Mouse (Mus musculus): ENCODE measurements around the gene Rap1gap2. TPM values are rescaled to one million over a fixed set of nuclear protein-coding genes. Genes with fewer than 3 reads are reported as not detected.

Rap1gap2 gene
- polyA plus RNA-seq, 1 experiment from 2014 or later = 13.1 TPM

DNA sequence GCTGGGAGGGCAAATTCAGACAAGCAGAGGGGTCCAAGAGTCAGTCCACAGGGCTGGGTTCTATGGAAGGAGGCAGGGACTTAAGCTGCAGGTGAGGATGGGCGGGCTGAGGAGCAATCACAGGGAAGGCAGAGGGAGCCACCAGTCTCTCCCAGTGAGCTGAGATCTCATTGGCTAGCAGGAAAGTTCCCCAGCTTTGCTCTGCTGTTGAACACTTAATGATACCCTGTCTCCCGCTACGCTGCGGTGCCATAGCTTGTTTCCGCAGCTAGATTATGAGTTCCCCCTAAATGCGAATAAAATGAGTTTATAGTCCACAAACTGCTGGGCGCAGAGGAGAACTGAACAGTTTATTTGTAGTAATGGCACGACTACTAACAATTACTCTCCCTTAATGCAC is 170.6 kb downstream of the Rap1gap2 start:
- Histone ChIP-seq H3K27ac (replicated peaks) (peak overlapping the region; percentile 69), H3K36me3 (no peaks in the 10 kb centered on the region), H3K4me2 (no peak overlapping the region), H3K4me3 (replicated peaks) (no peak overlapping the region), H3K9me3 (replicated peaks) (no peaks in the 10 kb centered on the region; the same call in 1 of the 2 replicates), H3K27me3 (replicated peaks) (no peaks in the 10 kb centered on the region), H3K9ac (replicated peaks) (no peak overlapping the region), H3K4me1 (peaks cover 21% of the 10 kb centered on the region)
- WGBS = 39% methylated on average over 8 of the region's 8 CpGs
- peak; percentile 76 for ATAC-seq (ENCODE audit: low FRiP score)

DNA sequence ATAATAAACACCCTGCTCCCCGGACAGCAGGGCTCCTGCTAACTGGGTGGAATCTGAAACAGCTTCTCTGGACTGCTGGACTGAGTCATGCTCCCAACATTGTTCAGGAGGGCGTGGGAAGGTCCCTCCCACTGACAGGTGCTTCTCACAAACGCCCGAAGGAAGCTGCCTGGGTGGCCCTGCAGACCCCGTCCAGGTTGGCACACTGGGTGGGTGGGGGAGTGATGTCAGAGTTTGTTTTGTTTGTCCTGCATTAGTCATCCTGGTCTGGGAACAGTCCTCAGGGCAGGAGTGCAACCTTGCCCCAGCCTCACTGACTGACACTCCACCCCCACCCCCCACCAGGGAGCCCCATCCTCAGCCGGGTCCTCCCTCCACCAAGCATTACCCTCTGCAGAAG is 171.5 kb downstream of the Rap1gap2 start:
- no peaks in the 10 kb centered on the region for H3K9me3 ChIP-seq (replicated peaks)
- ATAC-seq (ENCODE audit: low FRiP score) = no peak
- no peak overlapping the region for H3K4me2 ChIP-seq
- 74% methylated on average over 6 of the region's 6 CpGs for WGBS
- no peak overlapping the region for H3K4me3 ChIP-seq (replicated peaks)
- no peaks in the 10 kb centered on the region for H3K27me3 ChIP-seq (replicated peaks)
- no peaks in the 10 kb centered on the region for H3K36me3 ChIP-seq
- H3K9ac ChIP-seq (replicated peaks) = no peak overlapping the region
- peaks cover 21% of the 10 kb centered on the region for H3K4me1 ChIP-seq
- H3K27ac ChIP-seq (replicated peaks) = no peak overlapping the region

DNA sequence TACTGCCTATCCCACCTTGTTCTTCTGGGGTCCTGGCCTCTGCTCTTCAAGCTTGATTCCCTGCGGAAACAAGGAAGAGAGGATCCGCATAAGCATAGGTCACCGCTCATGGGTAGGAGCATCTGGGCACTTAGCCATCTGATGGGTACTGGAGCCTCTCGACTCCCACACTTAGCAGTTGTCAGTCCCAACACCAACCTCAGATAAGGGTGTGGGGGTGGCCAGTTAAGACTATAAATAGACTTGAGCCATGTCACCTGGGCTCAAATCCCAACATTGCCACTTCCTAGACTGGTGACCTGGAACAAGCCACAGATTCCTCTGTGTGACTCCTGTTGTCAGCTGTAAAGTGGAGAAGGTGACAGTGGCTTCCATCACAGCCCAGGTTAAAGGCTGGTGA is 172.5 kb downstream of the Rap1gap2 start:
- Histone ChIP-seq H3K9me3 (replicated peaks) (no peaks in the 10 kb centered on the region), H3K4me3 (replicated peaks) (no peak overlapping the region), H3K36me3 (no peaks in the 10 kb centered on the region), H3K27ac (replicated peaks) (no peak overlapping the region), H3K4me1 (peaks cover 21% of the 10 kb centered on the region), H3K4me2 (no peak overlapping the region), H3K27me3 (replicated peaks) (no peaks in the 10 kb centered on the region), H3K9ac (replicated peaks) (no peak overlapping the region)
- 94% methylated on average over 4 of the region's 4 CpGs for WGBS
- ATAC-seq (ENCODE audit: low FRiP score) = no peak

DNA sequence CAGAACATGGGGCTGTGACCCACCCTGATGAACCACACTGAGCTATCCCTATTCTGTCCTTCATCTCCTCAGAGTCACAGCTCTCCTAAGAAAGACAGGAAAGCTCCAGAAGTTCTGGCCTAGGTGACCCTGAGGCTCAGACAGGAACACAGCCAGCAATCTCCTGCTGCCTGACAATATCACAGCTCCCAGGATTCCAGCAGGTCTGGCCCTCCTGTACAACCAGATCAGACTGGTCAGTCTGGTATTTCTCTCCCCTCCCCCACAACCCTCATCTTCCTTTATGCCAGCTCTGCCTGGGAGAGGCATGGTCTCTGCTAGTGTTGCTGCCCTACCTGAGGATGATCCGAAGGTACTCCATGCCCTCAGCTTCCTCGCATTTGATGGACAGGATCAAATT is 175.3 kb downstream of the Rap1gap2 start:
- Histone ChIP-seq H3K9me3 (replicated peaks) (no peaks in the 10 kb centered on the region), H3K27ac (replicated peaks) (no peak overlapping the region), H3K4me3 (replicated peaks) (no peak overlapping the region), H3K9ac (replicated peaks) (no peak overlapping the region), H3K36me3 (no peaks in the 10 kb centered on the region), H3K4me2 (no peak overlapping the region), H3K27me3 (replicated peaks) (no peaks in the 10 kb centered on the region), H3K4me1 (peaks cover 13% of the 10 kb centered on the region)
- WGBS = 93% methylated on average over 2 of the region's 2 CpGs
- ATAC-seq (ENCODE audit: low FRiP score) = no peak

DNA sequence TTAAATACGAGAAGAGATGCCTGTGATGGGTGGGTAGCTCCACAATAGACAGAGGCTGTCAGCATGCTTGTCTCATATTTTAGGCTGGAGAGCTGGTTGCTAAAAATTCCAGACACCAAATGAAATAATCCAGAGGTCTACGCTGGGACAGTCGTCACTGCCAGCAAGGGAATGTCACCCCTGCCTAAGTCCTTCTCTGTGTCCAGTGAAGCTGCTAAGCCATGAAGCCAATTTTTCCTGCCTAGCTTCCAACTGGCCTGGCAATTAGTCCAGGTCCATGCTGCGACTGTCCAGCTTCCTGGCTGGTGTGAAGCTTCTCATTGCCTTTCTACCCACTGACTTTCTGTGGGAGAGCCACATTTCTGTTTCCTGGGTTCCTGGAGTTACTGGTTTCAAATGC is 177.7 kb downstream of the Rap1gap2 start:
- Histone ChIP-seq H3K4me3 (replicated peaks) (no peak overlapping the region), H3K4me1 (peaks cover 9% of the 10 kb centered on the region; the same call in 1 of the 2 replicates), H3K4me2 (no peak overlapping the region), H3K27ac (replicated peaks) (0 out of 2 replicates have a peak overlapping the region, but pooled peaks have one; percentile 41), H3K27me3 (replicated peaks) (no peaks in the 10 kb centered on the region), H3K9me3 (replicated peaks) (no peaks in the 10 kb centered on the region), H3K36me3 (no peaks in the 10 kb centered on the region), H3K9ac (replicated peaks) (no peak overlapping the region)
- ATAC-seq (ENCODE audit: low FRiP score) = no peak
- WGBS = 87% methylated on average over 4 of the region's 4 CpGs

DNA sequence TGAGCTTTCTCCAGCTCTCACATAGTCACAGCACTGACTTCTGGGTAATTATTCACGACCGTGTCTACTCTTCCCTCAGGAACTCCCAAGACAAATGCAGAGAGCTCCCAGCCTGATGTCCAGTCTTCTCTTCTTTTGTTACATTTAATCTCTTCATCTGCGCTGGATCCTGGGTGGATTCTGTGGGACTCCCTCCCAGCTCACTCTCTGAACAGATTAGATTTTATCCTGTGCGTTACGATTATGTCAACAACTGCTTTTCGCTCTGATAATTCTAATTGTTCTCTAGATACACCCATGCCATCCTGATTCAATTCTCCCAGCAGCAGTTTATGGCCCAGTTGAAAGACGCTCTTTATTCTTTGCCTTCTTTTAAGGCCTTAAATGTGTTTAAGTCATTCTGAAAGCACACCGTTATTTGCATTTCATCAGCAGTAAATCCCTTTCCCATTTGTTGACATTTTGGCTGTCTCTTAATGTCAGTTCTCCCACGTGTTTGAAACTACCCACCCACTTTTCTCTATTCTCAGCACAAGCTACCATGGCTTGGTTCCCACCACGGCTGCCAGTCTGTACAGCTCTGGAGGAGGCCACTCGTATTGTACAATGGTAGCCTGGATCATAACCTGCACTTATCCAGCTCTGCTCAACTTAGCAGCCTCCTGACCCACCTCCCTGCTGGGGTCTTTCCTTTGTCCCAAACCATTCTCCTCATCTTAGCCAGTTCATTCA is 180.8 kb downstream of the Rap1gap2 start:
- H3K4me3 ChIP-seq (replicated peaks) = no peak overlapping the region
- peaks cover 9% of the 10 kb centered on the region; the same call in 1 of the 2 replicates for H3K4me1 ChIP-seq
- no peaks in the 10 kb centered on the region for H3K9me3 ChIP-seq (replicated peaks)
- peak; percentile 41; the same call in 1 of the 2 replicates for ATAC-seq (ENCODE audit: low FRiP score)
- H3K27me3 ChIP-seq (replicated peaks) = no peaks in the 10 kb centered on the region
- H3K9ac ChIP-seq (replicated peaks) = no peak overlapping the region
- H3K36me3 ChIP-seq = no peaks in the 10 kb centered on the region
- 25% methylated on average over 11 of the region's 11 CpGs for WGBS
- H3K4me2 ChIP-seq = no peak overlapping the region
- H3K27ac ChIP-seq (replicated peaks) = peak overlapping the region; percentile 43

DNA sequence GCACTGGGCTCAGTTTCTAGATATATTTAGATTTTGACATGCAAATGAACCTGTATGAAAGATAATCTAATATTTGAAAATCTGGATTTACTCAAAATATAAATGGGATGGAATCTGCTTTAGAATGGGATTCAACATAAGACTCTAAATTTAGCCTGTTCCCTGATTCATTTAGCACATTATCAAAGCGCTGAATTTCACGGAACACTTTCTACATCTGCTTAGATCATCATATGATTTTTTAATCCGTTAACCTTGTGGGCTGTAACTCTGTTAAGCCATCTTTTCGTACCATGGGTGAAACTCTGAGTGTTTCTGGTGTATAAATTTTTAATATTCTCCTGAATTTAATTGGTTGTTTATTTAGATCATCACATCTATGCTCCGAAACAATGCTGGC is 184.4 kb downstream of the Rap1gap2 start:
- no peaks in the 10 kb centered on the region for H3K36me3 ChIP-seq

DNA sequence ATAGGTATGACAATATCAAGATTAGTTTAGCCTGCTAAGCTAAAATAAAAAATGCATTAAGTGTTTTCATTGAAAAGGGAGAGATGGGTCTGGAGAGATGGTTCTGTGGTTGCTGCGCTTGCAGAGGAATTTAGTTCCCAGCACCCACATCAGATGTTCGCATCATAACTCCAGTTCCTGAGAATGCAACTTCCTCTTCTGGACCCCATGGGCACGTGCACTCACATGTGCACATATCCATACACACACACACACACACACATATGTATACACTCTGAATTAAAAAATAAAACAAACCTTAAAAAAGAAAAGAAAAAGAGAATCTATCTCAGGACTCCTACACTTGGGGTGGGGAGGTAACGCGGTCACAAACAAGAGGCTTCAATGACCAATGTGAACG is 188.7 kb downstream of the Rap1gap2 start:
- Histone ChIP-seq H3K4me1 (0 out of 2 replicates have a peak, but pooled peaks cover 7% of the 10 kb centered on the region), H3K9ac (replicated peaks) (no peak overlapping the region), H3K27ac (replicated peaks) (no peak overlapping the region), H3K36me3 (0 out of 2 replicates have a peak, but pooled peaks cover 3% of the 10 kb centered on the region), H3K27me3 (replicated peaks) (no peaks in the 10 kb centered on the region), H3K9me3 (replicated peaks) (no peaks in the 10 kb centered on the region), H3K4me3 (replicated peaks) (no peak overlapping the region), H3K4me2 (no peak overlapping the region)
- ATAC-seq (ENCODE audit: low FRiP score) = no peak
- WGBS = 98% methylated on average over 6 of the region's 6 CpGs

More for the DNA sequence above, 184.4 kb downstream of the Rap1gap2 start:
- no peaks in the 10 kb centered on the region for H3K27me3 ChIP-seq (replicated peaks)
- 78% methylated on average over 5 of the region's 5 CpGs for WGBS
- H3K4me1 ChIP-seq = peaks cover 16% of the 10 kb centered on the region; the same call in 1 of the 2 replicates
- ATAC-seq (ENCODE audit: low FRiP score) = no peak
- H3K4me3 ChIP-seq (replicated peaks) = no peak overlapping the region
- no peak overlapping the region for H3K9ac ChIP-seq (replicated peaks)
- H3K9me3 ChIP-seq (replicated peaks) = no peaks in the 10 kb centered on the region
- H3K4me2 ChIP-seq = no peak overlapping the region
- H3K27ac ChIP-seq (replicated peaks) = no peak overlapping the region

DNA sequence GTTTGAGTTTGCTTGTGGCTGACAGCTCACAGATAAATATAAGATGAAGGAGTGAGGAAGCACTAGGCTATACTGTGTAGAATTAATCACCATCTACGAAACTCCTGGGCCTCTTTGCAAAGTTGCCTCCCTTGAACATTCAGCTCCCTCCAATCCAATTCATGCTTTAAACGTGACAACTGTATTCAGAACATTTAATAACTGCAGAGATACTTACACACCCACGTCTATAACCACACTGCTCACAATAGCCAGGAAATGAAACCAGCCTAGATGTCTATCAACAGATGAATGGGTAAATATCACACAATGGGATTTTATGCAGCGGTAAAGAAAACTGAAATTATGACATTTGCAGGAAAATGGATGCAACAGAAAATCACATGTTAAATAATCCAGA is 189.6 kb downstream of the Rap1gap2 start:
- Histone ChIP-seq H3K4me3 (replicated peaks) (no peak overlapping the region), H3K9me3 (replicated peaks) (no peaks in the 10 kb centered on the region), H3K27ac (replicated peaks) (no peak overlapping the region), H3K9ac (replicated peaks) (no peak overlapping the region), H3K36me3 (0 out of 2 replicates have a peak, but pooled peaks cover 3% of the 10 kb centered on the region), H3K27me3 (replicated peaks) (no peaks in the 10 kb centered on the region), H3K4me2 (no peak overlapping the region), H3K4me1 (0 out of 2 replicates have a peak, but pooled peaks cover 7% of the 10 kb centered on the region)
- no peak for ATAC-seq (ENCODE audit: low FRiP score)
- WGBS = 77% methylated on average over 4 of the region's 4 CpGs

DNA sequence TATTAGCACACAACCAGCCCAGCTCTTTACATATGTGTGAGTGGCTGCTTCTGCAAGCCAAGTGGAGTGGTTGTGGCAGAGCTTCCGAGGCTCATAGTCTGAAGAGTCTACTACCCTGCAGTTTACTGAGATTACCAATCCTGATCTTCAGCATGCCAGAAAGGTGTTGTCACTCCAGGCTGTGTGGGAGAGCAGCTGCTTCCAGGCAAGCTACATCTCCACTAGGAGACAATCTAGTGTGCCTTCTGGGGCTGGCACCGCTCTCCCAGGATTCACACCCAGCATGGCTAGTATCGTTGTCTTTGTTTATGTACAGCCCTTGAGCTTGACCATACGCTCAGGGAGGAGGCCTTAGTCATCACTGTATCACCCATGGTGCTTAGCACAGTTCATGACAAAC is 191.1 kb downstream of the Rap1gap2 start:
- Histone ChIP-seq H3K27ac (replicated peaks) (no peak overlapping the region), H3K4me3 (replicated peaks) (no peak overlapping the region), H3K4me2 (no peak overlapping the region), H3K27me3 (replicated peaks) (no peaks in the 10 kb centered on the region), H3K4me1 (0 out of 2 replicates have a peak, but pooled peaks cover 4% of the 10 kb centered on the region), H3K36me3 (0 out of 2 replicates have a peak, but pooled peaks cover 3% of the 10 kb centered on the region), H3K9me3 (replicated peaks) (no peaks in the 10 kb centered on the region), H3K9ac (replicated peaks) (no peak overlapping the region)
- no peak for ATAC-seq (ENCODE audit: low FRiP score)
- 82% methylated on average over 4 of the region's 4 CpGs for WGBS

DNA sequence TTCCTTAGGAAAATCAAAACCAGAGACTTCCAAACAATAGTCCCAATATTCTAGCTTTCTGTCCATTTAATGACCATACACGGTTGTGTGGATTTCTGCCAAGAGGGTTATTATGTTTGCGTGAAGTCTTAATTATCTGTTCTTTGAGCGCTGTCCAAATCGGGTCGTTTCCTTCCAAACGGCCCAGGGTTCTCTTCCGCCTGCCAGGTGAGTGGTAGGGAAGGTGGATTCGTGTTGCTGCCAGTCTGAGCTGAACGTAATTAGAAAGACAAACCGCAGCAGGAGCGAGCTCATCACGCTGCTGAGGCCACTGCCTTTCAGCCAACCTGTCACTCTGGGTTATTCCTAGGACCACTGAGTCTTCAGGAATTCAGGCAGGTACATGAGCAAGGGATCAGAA is 195.0 kb downstream of the Rap1gap2 start:
- ATAC-seq (ENCODE audit: low FRiP score) = no peak
- H3K9ac ChIP-seq (replicated peaks) = no peak overlapping the region
- H3K4me2 ChIP-seq = no peak overlapping the region
- no peak overlapping the region for H3K4me3 ChIP-seq (replicated peaks)
- peaks cover 4% of the 10 kb centered on the region for H3K4me1 ChIP-seq
- H3K9me3 ChIP-seq (replicated peaks) = no peaks in the 10 kb centered on the region
- H3K27me3 ChIP-seq (replicated peaks) = no peaks in the 10 kb centered on the region
- no peak overlapping the region for H3K27ac ChIP-seq (replicated peaks)
- H3K36me3 ChIP-seq = peaks cover 7% of the 10 kb centered on the region
- WGBS = 60% methylated on average over 12 of the region's 12 CpGs

DNA sequence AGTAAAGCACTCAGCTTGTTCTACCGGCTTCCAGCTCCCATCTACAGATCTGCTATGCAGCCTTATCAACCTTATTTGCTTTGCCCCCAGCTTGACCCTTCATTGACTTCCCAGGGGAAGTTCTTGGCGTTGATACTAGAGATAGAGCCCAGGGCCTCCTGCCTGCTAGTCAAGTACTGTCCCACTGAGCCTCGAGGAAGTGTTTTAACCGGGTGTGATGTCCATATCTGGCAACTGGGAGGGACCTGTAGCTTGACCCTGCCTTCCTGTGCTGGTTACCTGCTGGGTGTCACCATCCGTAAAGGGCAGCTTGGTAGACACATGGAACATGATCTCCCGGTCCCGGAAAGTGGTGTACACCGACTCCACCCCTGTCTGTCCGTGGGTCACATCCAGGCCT is 196.6 kb downstream of the Rap1gap2 start:
- 83% methylated on average over 9 of the region's 9 CpGs for WGBS
- no peak for ATAC-seq (ENCODE audit: low FRiP score)

More for the DNA sequence above, 196.6 kb downstream of the Rap1gap2 start:
- Histone ChIP-seq H3K27me3 (replicated peaks) (no peaks in the 10 kb centered on the region), H3K27ac (replicated peaks) (no peak overlapping the region), H3K9me3 (replicated peaks) (no peaks in the 10 kb centered on the region), H3K4me2 (no peak overlapping the region), H3K4me3 (replicated peaks) (no peak overlapping the region), H3K36me3 (peaks cover 4% of the 10 kb centered on the region), H3K4me1 (peaks cover 19% of the 10 kb centered on the region), H3K9ac (replicated peaks) (no peak overlapping the region)

Data from neural tube, embryonic 15.5 days (tissue).